Mouse (Mus musculus) lung, adult 2 months (tissue): Measurements from ENCODE around the gene Dffa. TPM values are rescaled to one million over a fixed set of nuclear protein-coding genes. Genes with fewer than 3 reads are reported as not detected.
"Not testable (repeated sequence)": the region's sequence is repeated elsewhere in the genome, so short reads cannot be mapped to it uniquely, and the experiment has no call there.

Source experiments
- DNase-seq: peaks from one replicate; pipeline ENCODE4 v3.0.0; 2022
- H3K4me1 ChIP-seq: fragments of 200-500 bp; 2 replicates; pipeline ENCODE4 v1.6.1; 2011; ENCODE audit warnings: low read length; ENCODE audit not compliant: control insufficient read depth, insufficient read depth
- H3K4me3 ChIP-seq: fragments of 200-500 bp; replicated peaks from 2 replicates; pipeline ENCODE3; 2011; ENCODE audit warnings: low read depth, mild to moderate bottlenecking, control low read depth, low read length; ENCODE audit errors: extremely low read depth
- CTCF ChIP-seq: fragments of 200-500 bp; IDR thresholded peaks from 2 replicates; pipeline ENCODE4 v1.5.1; 2011; ENCODE audit warnings: mild to moderate bottlenecking, low read length, control low read depth; ENCODE audit not compliant: insufficient read depth
- POLR2A ChIP-seq: fragments of 200-500 bp; IDR thresholded peaks from 2 replicates; pipeline ENCODE4 v1.6.1; 2011; ENCODE audit warnings: low read depth, mild to moderate bottlenecking, control low read depth, low read length, borderline replicate concordance; ENCODE audit errors: extremely low read depth
- WGBS: fragments of 180-500 bp; shearing (Covaris S2); methylation state at CpG from one replicate; pipeline ENCODE4 v1.1.7; 2018; 5-methylcytosine and 5-hydroxymethylcytosine counted together
- polyA plus RNA-seq: library from polyadenylated mRNA; depleted of rRNA; stranded (reverse); fragments of >200 nt; gene quantifications from 2 replicates; pipeline ENCODE4 v1.2.3, GENCODE M21; 2012; rRNA removed

Dffa gene
- polyA plus RNA-seq, 1 experiment = 19.4 TPM

DNA sequence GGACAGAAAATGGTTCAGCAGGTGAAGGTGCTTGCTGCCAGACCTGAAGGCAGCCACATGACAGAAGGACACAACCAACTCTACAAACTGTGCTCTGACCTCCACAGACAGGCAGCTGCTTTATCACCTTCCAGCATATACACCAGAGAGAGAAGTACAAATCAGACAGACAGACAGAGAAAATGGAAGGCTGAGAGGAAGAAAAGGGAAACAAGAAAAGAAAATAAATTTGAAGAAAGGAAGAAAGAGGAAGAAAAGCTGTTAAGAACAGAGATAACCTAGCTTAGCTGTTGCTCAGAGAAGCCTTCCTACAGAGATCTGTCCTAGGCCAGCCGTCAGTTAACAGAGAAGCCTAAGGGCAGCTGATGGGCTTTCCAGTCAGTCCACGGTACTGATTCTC is 55.3 kb downstream of the Dffa start:
- H3K4me3 ChIP-seq = no peak overlapping the region
- DNase-seq = no peak
- WGBS = 92% methylated on average over 2 of the region's 2 CpGs
- no peaks in the 10 kb centered on the region for H3K4me1 ChIP-seq
- TF ChIP-seq POLR2A = no peak
- TF ChIP-seq CTCF = no peak

DNA sequence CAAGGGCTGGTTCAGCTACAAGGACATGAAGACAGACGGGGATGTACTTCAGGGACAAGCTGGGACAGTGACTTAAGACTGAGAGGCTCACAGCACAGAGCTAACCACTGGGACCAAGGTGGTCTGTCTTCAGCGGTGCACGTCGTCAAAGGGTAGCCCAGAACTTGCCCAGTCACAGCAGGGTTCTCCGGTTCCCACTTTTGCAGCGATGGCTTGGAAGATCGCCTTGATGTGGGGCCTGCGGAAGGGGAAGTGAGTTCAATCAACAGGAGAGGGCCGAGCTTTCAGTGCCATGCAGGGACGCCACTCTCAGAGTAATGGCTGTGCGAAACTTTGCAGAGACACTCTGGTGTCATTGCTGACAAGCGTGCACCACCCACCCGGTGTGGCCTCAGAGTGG is 55.9 kb downstream of the Dffa start:
- 82% methylated on average over 13 of the region's 13 CpGs for WGBS
- TF ChIP-seq CTCF = no peak
- no peak for TF ChIP-seq POLR2A
- H3K4me1 ChIP-seq = no peaks in the 10 kb centered on the region

DNA sequence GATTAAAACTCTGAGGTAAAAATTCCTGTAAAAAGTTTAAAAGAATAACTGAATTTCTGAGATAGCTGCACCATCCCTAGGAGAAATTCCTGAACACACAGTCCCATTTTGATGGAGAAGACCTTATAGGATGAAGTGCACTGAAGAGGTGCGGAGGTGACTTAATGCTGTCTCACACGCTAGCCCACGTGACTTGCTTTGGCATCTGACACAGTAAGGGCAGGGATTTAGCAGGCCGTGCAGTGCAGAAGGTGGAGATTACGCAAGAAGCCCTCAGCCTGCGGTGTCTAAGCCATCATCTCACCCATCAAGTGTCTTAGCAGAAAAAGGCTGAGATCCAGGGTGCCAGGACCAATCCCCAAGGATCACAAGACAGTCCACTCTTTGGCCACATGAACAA is 57.2 kb downstream of the Dffa start:
- DNase-seq = no peak
- no peak overlapping the region for H3K4me3 ChIP-seq
- WGBS = 72% methylated on average over 6 of the region's 6 CpGs
- no peaks in the 10 kb centered on the region for H3K4me1 ChIP-seq
- TF ChIP-seq POLR2A (no peak), CTCF (no peak)

More for the DNA sequence above, 55.9 kb downstream of the Dffa start:
- no peak for DNase-seq
- no peak overlapping the region for H3K4me3 ChIP-seq

DNA sequence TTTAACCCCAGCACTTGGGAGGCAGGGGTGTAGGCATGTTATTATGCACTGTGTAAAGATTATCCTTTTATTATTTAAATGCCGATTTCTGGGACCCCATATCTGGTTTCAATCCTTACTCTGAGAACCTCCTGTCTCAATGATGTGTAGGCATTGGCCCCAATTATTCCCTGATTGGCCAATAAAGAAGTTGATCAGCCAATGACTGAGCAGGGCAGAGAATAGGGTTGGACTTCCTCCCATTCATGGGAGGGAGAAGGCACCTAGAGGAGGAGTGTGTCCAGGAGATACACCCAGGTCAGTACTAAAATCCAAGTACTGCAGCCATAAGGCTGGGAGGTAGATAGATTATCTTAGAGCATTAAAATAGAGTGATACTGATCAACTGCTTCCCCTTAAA is 59.2 kb downstream of the Dffa start:
- TF ChIP-seq CTCF = no peak
- no peak for DNase-seq
- WGBS = 81% methylated on average over 1 of the region's 1 CpGs
- Histone ChIP-seq H3K4me1 (no peaks in the 10 kb centered on the region), H3K4me3 (no peak overlapping the region)

DNA sequence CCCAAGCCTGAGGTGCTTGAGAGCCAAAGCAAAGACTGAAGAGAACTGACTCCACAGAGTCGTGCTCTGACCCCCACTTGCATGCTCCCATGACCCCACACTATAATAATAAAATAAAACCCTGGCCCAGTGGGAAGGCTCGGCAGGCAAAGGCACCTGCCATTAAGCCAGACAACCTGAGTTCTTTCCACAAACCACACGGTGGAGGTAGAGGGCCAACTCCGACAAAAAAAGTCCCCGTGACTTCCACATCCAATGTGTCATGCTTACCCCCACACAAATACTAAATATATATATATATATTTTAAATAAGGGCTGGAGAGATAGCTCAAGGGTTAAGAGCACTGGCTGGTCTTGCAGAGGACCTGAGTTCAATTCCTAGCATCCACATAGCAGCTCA is 60.2 kb downstream of the Dffa start:
- peak; percentile 26; the same call in 1 of the 2 replicates for TF ChIP-seq CTCF
- no peak for TF ChIP-seq POLR2A
- no peak overlapping the region for H3K4me3 ChIP-seq
- 53% methylated on average over 5 of the region's 5 CpGs for WGBS

DNA sequence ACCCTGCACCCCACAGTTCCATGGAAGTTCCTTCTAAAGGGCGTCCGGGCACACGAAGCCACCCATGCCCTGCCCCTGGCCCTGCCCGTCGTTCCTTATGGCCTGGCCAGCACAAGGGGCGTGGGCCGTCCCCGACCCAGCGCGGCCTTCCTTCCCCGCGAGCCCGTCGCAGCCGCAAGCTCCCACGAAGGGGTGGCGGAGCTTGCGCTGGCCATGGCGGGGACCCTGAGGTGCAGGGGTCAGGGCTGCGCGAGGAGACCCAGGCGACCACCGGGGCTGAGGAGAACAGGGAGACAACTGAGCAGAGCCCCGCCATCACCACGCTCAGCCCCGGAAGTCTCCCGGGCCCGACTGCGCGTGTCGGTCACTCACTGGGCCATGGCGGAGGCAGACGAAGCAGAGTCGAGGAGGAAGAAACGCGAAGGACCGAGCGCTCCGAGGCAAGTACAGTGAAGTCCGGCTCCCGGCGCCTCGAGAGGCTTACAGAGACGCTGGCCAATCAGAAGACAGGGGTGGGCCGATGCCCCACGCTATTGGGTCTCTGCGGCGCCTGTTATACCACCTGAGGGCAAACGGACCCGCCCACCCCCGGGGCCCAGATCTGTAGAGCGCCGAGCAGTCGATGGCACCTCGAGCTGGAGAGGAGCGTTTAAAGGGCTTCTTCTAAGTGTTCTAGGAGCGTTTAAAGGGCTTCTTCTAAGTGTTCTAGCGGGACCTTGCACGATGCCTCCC is 62.4 kb downstream of the Dffa start, which contains the start of gene Pgd:
Gene Pgd, minus strand, starts transcription at position 557 of the 732 bp plus-strand sequence.
- TF ChIP-seq POLR2A = peak; percentile 89
- no peak for TF ChIP-seq CTCF
- peak; percentile 94 for DNase-seq
- peak within 1 kb of the TSS; percentile 80 for H3K4me3 ChIP-seq
- H3K4me1 ChIP-seq = peaks cover 4% of the 10 kb centered on the region
- WGBS = under 1% methylated on average over 59 of the region's 59 CpGs

More for the DNA sequence above, 60.2 kb downstream of the Dffa start:
- H3K4me1 ChIP-seq = no peaks in the 10 kb centered on the region
- DNase-seq = no peak

DNA sequence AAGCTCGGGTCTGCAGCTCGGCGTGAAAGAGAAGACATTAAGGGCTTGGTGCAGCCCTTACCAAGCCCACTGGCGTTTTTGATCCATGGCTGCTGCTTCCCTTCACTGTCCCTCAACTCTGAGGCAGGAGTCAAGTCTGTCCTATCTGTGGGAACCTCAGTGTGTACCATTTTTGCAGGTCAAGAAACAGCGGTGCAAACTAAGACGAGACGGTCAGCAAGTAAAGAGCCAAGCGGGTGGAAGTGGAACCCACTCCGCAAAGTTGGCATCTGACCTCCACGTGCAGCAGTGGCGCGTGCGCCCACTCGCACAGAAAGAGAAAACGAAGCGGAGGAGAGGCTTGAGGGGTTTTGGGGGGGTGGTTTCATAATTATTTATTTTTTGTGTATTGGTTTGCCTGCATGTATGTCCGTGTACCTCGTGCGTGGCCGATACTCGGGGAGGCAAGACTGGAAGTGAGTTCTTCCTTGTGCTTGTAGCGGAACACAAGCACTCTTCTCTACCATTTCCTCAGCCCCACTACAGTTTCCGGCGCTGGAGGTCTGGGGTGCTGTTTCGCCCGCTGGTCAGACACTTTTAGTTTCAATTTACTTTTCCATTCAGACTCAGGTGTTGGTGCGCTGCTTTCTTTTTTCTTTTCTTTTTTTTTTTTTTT is 63.1 kb downstream of the Dffa start:
- TF ChIP-seq POLR2A (peak; percentile 53; the same call in 1 of the 2 replicates), CTCF (no peak)
- no peak for DNase-seq
- 0% methylated on average over 27 of the region's 27 CpGs for WGBS
- peak overlapping the region; percentile 80 for H3K4me3 ChIP-seq
- H3K4me1 ChIP-seq = peaks cover 4% of the 10 kb centered on the region

DNA sequence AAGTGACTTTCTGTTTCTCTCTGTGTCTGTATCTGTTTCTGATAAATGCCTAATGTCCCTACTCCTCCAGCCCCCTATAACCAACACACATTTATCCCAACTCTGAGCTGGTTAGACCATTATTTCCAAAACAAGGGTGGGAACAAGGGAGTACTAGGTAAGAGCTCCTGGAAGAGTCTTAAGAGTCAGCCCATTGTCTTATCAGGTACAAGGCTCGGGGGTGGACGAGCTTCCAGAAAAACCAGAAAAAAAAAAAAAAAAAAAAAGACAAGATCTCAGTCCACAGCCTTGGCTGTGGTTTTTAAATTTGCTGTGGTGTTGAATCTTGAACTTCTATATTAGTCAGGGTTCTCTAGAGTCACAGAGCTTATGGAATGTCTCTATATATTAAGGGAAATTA is 64.1 kb downstream of the Dffa start:
- no peak overlapping the region for H3K4me3 ChIP-seq
- TF ChIP-seq POLR2A = no peak
- TF ChIP-seq CTCF = no peak
- H3K4me1 ChIP-seq = peaks cover 4% of the 10 kb centered on the region
- no peak for DNase-seq
- 54% methylated on average over 2 of the region's 2 CpGs for WGBS

DNA sequence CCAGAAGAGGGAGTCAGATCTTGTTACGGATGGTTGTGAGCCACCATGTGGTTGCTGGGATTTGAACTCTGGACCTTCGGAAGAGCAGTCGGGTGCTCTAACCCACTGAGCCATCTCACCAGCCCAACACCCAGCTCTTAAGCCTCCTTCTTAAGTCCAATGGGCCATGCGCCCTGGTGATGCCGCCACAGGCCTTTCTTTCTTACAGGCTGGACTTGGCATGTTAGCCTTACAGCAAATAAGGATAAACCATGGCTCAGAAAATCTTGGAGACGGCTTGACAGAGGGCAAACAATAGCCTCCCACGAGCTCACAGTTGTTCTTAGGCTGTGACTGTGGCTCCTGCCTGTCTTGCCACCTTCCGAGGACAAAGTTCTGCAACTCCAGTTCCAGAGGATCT is 66.0 kb downstream of the Dffa start:
- H3K4me3 ChIP-seq, DNase-seq, H3K4me1 ChIP-seq: not testable (repeated sequence)
- WGBS = 69% methylated on average over 7 of the region's 8 CpGs

Other genes starting within 250 kb of the Dffa start
- 36.3 and 39.2 TPM in 2 replicates for gene Pex14, start 4.3 kb upstream of the Dffa start, polyA plus RNA-seq
- not detected in 2 replicates for gene Cort, start 22.6 kb downstream of the Dffa start, polyA plus RNA-seq
- 0.37 and 1.4 TPM in 2 replicates for gene Cenps, start 33.5 kb downstream of the Dffa start, polyA plus RNA-seq
- 118 and 184 TPM in 2 replicates for gene Pgd, start 62.6 kb downstream of the Dffa start, polyA plus RNA-seq
- 32.0 and 43.8 TPM in 2 replicates for gene Kif1b, start 203.5 kb downstream of the Dffa start, polyA plus RNA-seq